Mouse (Mus musculus): ENCODE measurements around the gene Pcca.

- TF ChIP-seq POLR2A (IDR thresholded peaks at IDR 0.05; ENCODE audit: borderline replicate concordance, control insufficient read depth, low read depth, low read length) (no peak), CTCF (IDR thresholded peaks at IDR 0.05; ENCODE audit: control insufficient read depth, insufficient read depth, low read length) (no peak)
Measured at GRCm38 (mm10) chr14:122484458-122484843, 49.7 kb upstream of the Pcca start.

All from bone marrow, adult 2 months (tissue).